Mouse (Mus musculus) MN1 (cell line): Measurements from ENCODE around the gene Prn.
A peak's percentile ranks its signal among the peaks of the same experiment; 100 is the strongest.

Source experiments
- DNase-seq: peaks from one replicate; pipeline ENCODE4 v3.0.0-alpha.2; 2016; ENCODE audit warnings: low spot score

Gene Prn

GRCm38 (mm10) chr2:131909683-131910572, at the start of gene Prn, which contains the start of gene Prnp:
TSS of gene Prn (plus strand) at chr2:131909957.
TSS of gene Prnp (plus strand) at chr2:131909928.
- peak; percentile 92 for DNase-seq

- DNase-seq, result no peak
Measured at GRCm38 (mm10) chr2:131862617-131863275, 47.0 kb upstream of the Prn start.

DNA sequence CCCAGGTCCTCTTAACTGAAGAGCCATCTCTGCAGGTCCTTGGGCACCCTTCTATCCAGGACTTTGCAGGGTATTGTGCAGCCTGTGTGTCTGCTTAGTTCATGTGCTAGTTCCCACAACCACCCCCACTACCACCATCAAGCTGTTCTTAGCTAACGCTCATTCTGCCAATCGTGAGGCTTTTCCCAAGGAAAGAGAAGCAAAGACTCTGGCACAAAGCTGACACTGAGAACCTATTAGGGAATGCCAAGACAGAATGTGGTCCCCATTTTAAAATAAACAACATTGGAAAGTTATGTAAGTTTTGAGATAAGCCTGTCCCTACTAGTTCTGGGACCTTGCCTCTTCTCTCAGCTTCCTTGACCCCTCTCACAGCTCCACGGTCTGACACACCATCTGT, 46.3 kb upstream of the Prn start:
- no peak for DNase-seq

GRCm38 (mm10) chr2:131864262-131864796, 45.4 kb upstream of the Prn start:
- no peak for DNase-seq

GRCm38 (mm10) chr2:131866676-131867075, 43.1 kb upstream of the Prn start:
- DNase-seq, result no peak

GRCm38 (mm10) chr2:131868983-131869382, 40.8 kb upstream of the Prn start:
- DNase-seq, result no peak

GRCm38 (mm10) chr2:131873376-131873775, 36.4 kb upstream of the Prn start:
- DNase-seq, result peak; percentile 18

- no peak for DNase-seq
Measured at GRCm38 (mm10) chr2:131876551-131877265, 33.0 kb upstream of the Prn start.

GRCm38 (mm10) chr2:131881766-131882165, 28.0 kb upstream of the Prn start:
- no peak for DNase-seq

DNA sequence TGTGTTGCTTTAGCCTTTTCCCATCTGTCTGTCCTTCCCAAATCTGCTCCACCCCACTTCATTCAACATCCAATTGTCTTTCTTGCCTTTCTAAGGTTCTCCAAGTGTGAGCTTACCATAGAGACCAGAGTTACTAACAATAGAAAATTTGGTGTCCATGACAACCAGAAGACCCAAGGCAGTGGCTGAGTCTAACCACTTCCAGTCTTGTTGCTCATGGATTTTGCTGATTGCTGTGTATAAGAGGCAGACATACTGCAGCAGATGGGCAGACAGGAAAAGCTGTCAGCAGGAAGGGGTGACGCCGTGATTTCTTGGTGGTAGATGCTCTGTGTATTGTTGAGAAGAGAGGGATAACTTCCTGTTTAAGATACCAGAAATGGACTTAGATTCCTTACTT, 26.6 kb upstream of the Prn start:
- DNase-seq, result no peak

- DNase-seq, result no peak
Measured at GRCm38 (mm10) chr2:131886503-131887160, 23.1 kb upstream of the Prn start.

DNA sequence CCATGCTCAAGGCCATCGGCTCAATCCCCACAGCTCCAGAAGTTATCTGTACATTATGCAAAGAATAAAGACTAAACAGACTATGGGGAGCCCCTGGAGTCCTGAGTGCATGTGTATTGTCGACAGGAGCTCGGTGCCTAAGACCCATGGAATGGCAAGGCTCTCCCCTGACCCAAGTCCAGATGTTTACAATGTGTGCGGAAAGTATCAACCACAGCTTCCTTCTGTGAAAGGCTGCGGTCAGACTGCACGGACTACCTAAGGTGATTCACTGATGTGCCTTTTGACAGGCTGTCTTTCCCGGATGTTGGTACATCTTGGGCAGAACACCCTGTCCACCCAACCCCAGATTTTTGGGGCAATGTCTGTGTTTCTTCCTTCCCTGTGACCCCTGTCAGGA, 21.5 kb upstream of the Prn start:
- DNase-seq, result no peak

DNA sequence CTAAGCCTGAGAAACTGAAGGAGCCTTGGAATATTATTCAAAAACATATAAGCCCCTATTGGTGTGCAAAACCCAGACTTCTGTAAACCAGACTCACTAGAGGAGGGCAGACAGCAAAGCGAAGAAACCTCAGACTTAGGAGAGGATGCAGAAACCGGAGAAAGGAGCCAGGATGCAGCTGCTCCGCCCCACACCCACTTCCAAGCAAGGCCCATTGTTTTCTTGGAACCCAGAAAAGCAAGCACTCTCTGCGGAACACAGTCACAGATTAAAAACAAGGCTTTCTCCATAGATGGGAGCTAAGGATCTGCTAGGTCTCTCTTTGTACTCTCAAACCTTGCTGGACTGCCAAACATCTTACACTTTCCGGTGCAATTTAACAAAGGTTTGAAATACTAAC, 17.2 kb upstream of the Prn start:
- no peak for DNase-seq

DNA sequence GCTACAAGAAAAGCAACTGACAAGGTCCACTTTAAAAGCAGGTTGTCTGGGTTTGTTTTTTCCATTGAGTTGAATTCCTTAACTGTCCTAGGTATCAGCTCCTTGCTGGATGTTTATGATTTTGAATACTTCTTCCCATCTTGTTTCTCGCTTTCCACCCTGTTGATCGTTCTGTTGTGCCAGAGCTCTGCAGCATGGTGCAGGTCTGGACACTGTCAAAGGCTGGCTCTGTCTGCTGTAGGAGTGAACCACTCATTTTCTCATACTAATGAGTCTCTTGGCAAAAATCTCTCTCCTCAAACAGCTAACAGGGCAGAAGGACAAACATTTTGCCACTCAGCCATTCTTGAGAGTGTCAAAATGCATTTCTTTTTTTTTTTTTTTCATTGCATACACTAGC, 14.7 kb upstream of the Prn start:
- DNase-seq, result peak; percentile 70

DNA sequence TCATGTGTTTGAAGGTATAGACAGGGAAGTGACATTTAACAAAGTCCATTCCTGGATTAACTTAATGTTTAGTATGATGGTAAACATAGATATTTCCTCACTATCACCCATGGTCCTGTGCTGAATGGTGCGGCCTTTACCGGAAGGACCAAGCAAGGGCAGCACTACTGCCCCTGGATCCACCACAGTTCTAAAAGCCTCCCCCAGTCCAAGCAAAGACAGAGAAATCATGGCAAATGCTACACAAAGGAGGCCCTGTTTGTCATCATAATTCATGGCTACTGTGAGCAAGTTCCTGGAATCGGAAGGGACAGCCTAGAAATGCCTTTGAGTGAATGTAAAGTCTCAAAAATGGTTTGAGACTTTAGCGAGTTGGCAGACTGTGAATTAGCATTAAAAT, 13.7 kb upstream of the Prn start:
- DNase-seq, result no peak

DNA sequence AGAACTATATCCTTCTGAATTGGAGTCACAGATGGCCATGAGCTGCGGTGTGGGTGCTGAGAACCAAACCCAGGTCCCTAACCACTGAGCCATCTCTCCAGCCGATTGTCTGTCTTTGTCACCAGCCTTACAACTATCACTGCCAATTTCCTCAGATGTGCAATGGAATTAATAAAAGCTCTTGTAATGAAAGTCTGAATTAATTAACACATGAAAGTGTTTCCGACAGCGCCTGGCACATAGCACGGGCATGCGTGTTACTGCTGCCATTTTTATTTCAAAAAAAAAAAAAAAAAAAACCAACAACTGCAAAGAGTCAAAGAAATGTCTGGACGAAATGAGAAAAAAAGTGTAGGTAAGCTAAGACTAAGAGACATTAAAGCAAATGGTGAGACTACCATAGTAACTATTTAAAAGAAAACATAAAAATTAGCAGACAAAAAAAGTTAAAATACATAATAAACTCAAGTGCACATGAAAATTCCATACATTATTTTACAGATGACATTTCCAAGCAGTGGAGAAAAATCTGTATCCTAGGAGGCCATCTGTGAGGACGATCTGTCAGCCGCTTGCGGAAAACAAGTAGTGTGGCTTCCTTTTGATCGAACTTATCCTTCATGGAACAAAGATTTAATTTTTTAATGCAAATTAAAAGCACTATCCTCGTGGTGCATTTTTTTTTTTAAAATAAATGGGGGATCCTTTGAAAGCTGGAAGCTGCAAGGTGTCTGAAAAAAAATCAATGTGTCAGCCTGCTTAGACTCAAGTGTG, 12.2 kb upstream of the Prn start:
- DNase-seq, result no peak

DNA sequence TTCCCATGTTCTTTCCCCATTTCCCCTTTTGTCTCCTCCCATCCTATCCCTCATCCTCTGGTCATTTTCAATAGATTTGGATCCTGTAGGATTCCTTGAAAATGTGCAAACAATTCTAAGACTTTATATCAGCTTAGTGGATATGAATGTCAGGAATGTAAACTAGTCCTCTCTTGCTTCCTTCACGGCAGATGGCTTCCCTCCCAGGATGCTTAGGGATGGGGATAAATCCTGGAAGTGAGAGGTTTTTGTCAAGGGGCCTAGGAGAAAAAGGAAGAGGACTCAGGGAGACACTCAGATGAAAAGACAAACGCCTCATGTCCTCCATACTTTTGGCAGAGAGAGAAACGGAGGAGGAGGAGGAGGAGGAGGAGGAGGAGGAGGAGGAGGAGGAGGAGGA, 7.3 kb upstream of the Prn start:
- DNase-seq, result no peak

DNA sequence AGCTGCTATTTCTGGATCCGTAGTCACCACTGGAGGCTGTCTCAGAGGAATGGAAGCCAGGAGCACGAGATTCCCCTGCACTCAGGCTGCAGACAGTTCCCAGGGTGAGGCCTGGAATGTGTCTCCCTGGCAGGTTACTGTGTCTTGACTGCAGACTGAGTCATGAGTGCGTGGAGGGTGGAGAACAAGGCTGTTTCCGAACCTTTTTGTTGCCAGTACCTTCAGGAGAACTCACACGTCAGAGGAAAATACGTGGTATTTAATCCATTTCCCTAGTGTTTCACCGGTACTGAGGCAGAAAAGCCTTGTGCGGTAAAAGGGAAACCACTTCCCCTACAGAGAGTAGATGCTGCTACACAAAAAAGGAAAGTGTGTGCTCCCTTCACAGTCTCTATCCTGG, 6.9 kb upstream of the Prn start:
- peak; percentile 80 for DNase-seq

DNA sequence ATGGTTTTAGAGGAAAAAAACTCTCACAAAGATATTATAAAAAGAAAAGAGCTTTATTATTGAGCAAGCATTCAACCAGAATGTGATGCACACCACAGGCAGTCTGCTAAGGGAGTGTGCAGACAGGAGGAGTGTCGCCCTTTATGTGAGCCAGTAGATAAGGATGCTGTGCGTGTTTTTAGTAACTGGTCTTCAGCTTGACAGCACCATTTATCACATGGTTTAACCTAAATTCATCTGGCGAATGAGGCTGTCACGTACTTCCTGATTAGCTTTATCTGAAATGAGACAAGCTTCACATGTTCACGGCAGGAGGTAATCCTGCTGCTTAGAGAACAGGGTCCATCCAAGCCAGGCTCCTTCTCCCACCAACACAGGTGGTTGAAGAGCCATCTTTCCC, 4.7 kb upstream of the Prn start:
- DNase-seq, result no peak

- DNase-seq, result no peak
Measured at GRCm38 (mm10) chr2:131905776-131906175, 4.0 kb upstream of the Prn start.

DNA sequence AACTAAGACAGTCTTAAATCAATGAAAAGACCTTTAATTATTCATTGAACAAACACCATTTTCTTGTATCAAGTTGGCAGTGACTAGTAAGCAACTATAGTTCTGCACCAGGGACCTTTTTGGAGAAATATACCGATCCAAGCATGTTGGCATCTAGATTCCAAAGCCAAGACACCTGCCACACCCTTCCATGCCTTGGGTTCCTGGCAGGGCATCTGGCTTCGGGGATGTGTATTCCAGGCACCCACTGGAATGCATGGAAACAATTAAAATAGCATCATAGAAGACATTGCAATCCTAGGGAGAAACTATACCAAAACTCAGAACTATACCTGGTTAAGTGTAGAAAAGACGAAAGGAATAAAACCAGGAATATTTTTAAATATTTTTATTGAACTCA, 3.5 kb upstream of the Prn start:
- no peak for DNase-seq
